Mouse (Mus musculus) limb, embryonic 11.5 days (tissue): Measurements from ENCODE around the gene Vmn1r135. TPM values are rescaled to one million over a fixed set of nuclear protein-coding genes. Genes with fewer than 3 reads are reported as not detected.
"Not testable (repeated sequence)": the region's sequence is repeated elsewhere in the genome, so short reads cannot be mapped to it uniquely, and the experiment has no call there.

Experiments
- ATAC-seq: fragments of 200-750 bp; cut with Nextera tagmentation; 2 replicates; pipeline ENCODE4 v1.8.0; 2017; ENCODE audit warnings: low read depth; ENCODE audit not compliant: insufficient number of reproducible peaks, low FRiP score, low TSS enrichment
- DNase-seq: peaks from one replicate; pipeline ENCODE4 v3.0.0-alpha.2; 2015; ENCODE audit warnings: low spot score
- H3K27ac ChIP-seq: fragments of 300-500 bp; sonication (generic); replicated peaks from 2 replicates; pipeline ENCODE4 v1.5.1; 2014; ENCODE audit warnings: low read depth, mild to moderate bottlenecking, low read length
- H3K27me3 ChIP-seq: fragments of 300-500 bp; sonication (generic); 2 replicates; pipeline ENCODE4 v1.6.1; 2014; ENCODE audit warnings: mild to moderate bottlenecking, low read length, mixed read lengths; ENCODE audit not compliant: control insufficient read depth, insufficient read depth
- H3K36me3 ChIP-seq: fragments of 300-500 bp; sonication (generic); 2 replicates; pipeline ENCODE4 v1.6.1; 2014; ENCODE audit warnings: mild to moderate bottlenecking, low read length, moderate library complexity, mixed read lengths; ENCODE audit not compliant: control insufficient read depth, insufficient read depth
- H3K4me1 ChIP-seq: fragments of 300-500 bp; sonication (generic); 2 replicates; pipeline ENCODE4 v1.6.1; 2014; ENCODE audit warnings: low read length, mixed read lengths; ENCODE audit not compliant: control insufficient read depth, insufficient read depth
- H3K4me2 ChIP-seq: fragments of 300-500 bp; sonication (generic); 2 replicates; pipeline ENCODE4 v1.6.1; 2014; ENCODE audit warnings: low read depth, mild to moderate bottlenecking, moderate library complexity; ENCODE audit not compliant: severe bottlenecking
- H3K4me3 ChIP-seq: fragments of 300-500 bp; sonication (generic); 2 replicates; pipeline ENCODE4 v1.5.1; 2014; ENCODE audit warnings: low read depth, low read length
- H3K9ac ChIP-seq: fragments of 300-500 bp; sonication (generic); 2 replicates; pipeline ENCODE4 v1.6.1; 2014; ENCODE audit warnings: mild to moderate bottlenecking, low read length
- H3K9me3 ChIP-seq: fragments of 300-500 bp; sonication (generic); 2 replicates; pipeline ENCODE4 v1.6.1; 2016; ENCODE audit warnings: low read length; ENCODE audit not compliant: control insufficient read depth
- WGBS: fragments of 180-500 bp; shearing (Covaris S2); extraction: QIAGEN DNeasy Blood & Tissue Kit; methylation state at CpG from one replicate; pipeline ENCODE4 v1.1.7; 2014; 5-methylcytosine and 5-hydroxymethylcytosine counted together
- polyA plus RNA-seq: library from polyadenylated mRNA; unstranded; fragments of >200 nt; fragmentation: Nextera tagmentation; extraction: Ambion mirVana; gene quantifications from 2 replicates; pipeline ENCODE4 v1.2.1, GENCODE M21; 2014

Vmn1r135 gene
- not detected in 2 replicates for polyA plus RNA-seq

GRCm38 (mm10) chr7:21832051-21832450 is at the start of gene Vmn1r135:
Gene Vmn1r135 (plus strand): TSS chr7:21832351.
- H3K9ac ChIP-seq, H3K27me3 ChIP-seq, H3K4me1 ChIP-seq, H3K27ac ChIP-seq, H3K4me2 ChIP-seq, H3K36me3 ChIP-seq, ATAC-seq, H3K9me3 ChIP-seq, DNase-seq, H3K4me3 ChIP-seq: not testable (repeated sequence)
- no CpG with 5 or more reads among the region's 1 CpGs for WGBS

DNA sequence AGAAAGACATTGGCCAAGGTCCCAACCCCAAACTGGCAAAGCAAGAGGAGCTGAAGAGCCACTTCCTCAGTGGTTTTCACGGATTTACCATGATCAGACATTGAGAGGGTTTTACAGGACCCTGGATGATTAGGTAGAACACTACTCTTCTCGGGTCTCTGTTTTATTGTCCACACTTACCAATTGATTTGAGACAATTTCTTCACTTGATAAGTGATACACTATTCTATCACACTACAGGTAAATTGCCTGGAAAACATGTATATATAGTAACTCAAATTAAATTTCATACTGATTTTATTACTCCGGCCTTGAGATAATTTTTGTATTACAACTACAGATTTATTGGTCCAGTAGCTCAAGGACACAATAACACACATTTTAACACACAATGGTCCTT is 35.5 kb upstream of the Vmn1r135 start, which contains the start of gene Gm4177:
Gm4177 (minus strand) TSS at position 101 of the 400 bp plus-strand sequence.
- H3K27me3 ChIP-seq: not testable (repeated sequence)
- WGBS: no CpG with 5 or more reads among the region's 3 CpGs

DNA sequence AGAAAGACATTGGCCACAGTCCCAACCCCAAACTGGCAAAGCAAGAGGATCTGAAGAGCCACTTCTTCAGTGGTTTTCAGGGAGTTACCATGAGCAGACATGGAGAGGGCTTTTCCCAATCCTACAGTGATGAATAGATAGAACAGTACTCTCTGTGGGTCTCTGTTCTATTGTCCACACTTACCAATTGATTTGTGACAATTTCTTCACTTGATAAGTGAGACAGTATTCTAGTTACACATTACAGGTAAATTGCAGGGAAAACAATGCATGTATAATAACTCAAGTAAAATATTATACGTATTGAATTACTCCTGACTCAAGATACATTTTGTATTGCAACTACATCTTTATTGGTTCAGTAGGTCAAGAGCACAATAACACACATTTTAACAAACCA is 12.0 kb downstream of the Vmn1r135 start, which contains the start of gene Gm5725:
Gm5725 (minus strand) TSS at position 101 of the 400 bp plus-strand sequence.
- not testable (repeated sequence) for H3K4me2 ChIP-seq, H3K27me3 ChIP-seq, ATAC-seq, H3K27ac ChIP-seq, H3K36me3 ChIP-seq, H3K9ac ChIP-seq, H3K4me3 ChIP-seq, DNase-seq, H3K4me1 ChIP-seq, H3K9me3 ChIP-seq
- no CpG with 5 or more reads among the region's 1 CpGs for WGBS

More for the DNA sequence above, 35.5 kb upstream of the Vmn1r135 start, which contains the start of gene Gm4177:
- H3K4me1 ChIP-seq, DNase-seq, H3K27ac ChIP-seq, H3K9me3 ChIP-seq, ATAC-seq, H3K36me3 ChIP-seq, H3K4me2 ChIP-seq, H3K9ac ChIP-seq, H3K4me3 ChIP-seq: not testable (repeated sequence)

Other genes starting within 250 kb of the Vmn1r135 start
- gene Vmn1r132, start 218.3 kb upstream of the Vmn1r135 start, polyA plus RNA-seq: not detected in 2 replicates
- gene Gm4175, start 70.9 kb upstream of the Vmn1r135 start, polyA plus RNA-seq: not detected in 2 replicates
- not detected in 2 replicates for gene Gm4177, start 35.6 kb upstream of the Vmn1r135 start, polyA plus RNA-seq
- not detected in 2 replicates for gene Gm5725, start 11.9 kb downstream of the Vmn1r135 start, polyA plus RNA-seq
- not detected in 2 replicates for gene Gm5891, start 88.9 kb downstream of the Vmn1r135 start, polyA plus RNA-seq
- gene Vmn1r137, start 162.2 kb downstream of the Vmn1r135 start, polyA plus RNA-seq: not detected in 2 replicates
- gene Vmn1r138, start 196.5 kb downstream of the Vmn1r135 start, polyA plus RNA-seq: not detected in 2 replicates
- not detected in 2 replicates for gene Gm6176, start 224.0 kb downstream of the Vmn1r135 start, polyA plus RNA-seq
- not detected in 2 replicates for gene Vmn1r139, start 236.7 kb downstream of the Vmn1r135 start, polyA plus RNA-seq